Mouse (Mus musculus) spleen, postnatal 10 days (tissue): ENCODE measurements around the gene Plekha7.

Experiments used
- DNase-seq, 2 experiments: peaks; one replicate each; pipeline ENCODE4 v3.0.0; 2021 to 2022; ENCODE audit warnings: low spot score in 2 of 2

Plekha7 gene

DNA sequence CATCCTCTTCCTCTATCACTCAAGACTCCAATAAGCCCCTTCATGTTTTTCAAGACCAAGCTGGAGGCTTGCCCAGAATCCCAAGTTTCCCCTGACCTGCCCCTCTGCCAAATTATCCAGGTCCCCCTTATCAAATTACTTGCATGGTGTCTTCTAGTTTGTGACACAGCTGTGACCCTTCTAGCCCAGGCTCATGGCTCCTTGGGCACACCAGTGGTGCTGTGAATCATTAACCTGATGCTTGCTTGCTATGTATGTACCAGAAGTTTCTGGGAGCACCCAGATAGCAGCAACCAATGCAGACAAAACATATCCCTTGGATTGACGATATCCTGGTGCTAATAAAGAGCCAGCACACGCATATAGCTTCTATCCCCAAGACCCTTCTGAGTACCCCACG, 19.2 kb downstream of the Plekha7 start:
- DNase-seq: no peak

DNA sequence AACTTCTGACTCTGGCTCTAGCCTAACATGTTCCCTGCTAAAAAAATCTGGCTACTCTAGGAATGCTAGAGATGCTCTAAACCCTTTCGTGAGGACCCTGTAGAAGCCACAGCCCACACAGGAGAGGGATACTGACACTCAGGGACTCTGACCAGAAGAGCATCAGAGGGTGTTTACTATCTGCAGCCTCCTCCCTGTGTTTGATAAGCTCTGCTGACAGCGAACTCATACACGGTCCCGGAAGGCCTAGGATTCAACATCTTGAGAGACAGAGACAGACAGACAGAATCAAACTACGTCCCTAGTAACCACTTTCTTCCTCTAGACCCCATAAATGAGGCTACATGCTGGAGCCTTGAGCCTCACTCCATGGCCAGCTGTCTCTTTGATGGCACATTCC, 20.2 kb downstream of the Plekha7 start:
- no peak for DNase-seq

DNA sequence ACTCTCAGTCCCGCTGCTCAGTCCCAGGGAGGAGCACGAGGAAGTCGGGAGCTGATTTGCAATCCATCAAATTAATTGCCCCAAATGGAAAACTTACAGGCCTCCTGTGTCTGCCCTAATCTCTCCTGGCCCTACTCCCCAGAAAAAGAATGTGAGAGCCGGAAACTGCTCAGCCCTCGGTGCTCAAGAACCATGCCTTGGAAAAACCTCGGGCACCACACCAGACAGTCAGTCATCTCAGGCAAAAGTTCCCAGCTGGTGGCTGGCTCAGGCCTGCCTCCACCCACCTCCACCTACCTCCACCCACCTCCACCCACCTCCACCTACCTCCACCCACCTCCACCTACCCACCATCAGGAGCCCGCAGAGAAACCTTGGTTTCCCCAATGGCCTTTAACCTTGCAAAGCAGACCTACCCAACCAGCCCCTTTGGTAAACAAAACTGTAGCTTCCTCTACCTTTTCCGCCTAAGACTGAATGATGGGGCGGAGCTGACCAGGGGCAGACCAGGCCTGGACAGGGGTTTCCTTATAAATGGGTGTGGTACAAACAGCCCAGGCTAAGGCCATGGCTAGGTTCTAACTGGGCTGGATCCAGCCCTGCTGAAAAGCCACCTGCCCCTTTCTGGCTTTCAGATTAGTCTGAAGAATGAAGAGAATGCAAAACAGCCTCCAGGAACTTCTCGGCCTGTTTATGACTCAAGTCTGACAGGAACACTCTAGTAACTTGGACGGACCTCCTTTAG, 21.4 kb downstream of the Plekha7 start:
- no peak for DNase-seq

DNA sequence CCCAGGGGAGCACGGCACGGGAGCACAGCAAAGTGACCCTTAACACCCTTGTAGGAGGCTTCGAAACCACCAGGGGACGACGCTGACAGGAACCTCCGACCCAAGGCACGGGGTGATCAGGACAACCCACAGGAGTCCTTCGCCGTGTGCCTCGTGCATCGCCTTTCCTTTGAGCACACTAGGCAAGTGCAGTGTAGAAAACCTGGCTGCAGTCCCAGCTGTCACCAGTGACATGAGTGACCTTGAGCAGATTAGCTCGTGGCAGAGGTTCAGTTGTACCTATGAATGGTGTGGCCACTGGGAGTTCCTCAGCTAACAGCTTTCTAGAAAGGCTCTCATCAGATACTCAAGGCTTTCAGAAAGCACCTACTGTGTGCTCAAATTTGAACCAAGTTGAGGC, 22.0 kb downstream of the Plekha7 start:
- no peak for DNase-seq

DNA sequence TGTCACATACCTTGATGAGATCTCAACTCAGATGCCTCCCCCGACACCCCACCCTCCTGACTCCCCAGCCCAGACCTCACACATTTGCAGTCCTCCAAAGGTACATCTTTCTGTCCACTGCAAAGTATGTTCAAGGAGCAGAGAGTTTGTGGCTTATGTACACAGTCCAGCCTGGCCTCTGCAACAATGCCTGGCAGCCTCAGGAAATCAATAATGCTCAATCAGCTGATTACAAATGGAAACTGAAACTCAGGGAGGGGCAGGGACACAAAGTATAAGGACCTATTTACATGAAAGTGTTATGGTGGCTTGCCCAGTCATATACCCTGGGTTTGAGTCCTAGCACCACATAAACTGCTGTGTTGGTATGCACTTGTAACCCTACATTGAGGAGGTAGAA, 23.0 kb downstream of the Plekha7 start:
- no peak for DNase-seq

DNA sequence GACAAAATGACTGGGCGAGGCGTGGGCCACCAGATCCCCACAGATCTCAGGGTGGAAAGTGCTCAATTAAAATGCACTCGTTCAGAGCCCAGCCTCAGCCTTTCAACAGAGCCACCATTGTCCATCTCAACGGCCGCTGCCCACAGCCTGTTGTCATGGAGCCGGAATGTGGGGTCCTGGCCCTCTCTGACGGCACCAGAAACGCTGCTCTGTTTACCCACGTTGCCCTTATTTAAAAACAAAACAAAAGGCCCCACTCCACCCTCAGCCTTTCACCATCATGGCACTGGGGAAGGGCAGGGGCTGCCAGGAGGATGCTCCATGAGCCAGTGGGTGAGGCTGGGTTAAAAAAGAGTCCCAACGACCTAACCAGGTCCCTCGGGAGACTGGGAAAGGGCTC, 25.4 kb downstream of the Plekha7 start:
- no peak for DNase-seq

DNA sequence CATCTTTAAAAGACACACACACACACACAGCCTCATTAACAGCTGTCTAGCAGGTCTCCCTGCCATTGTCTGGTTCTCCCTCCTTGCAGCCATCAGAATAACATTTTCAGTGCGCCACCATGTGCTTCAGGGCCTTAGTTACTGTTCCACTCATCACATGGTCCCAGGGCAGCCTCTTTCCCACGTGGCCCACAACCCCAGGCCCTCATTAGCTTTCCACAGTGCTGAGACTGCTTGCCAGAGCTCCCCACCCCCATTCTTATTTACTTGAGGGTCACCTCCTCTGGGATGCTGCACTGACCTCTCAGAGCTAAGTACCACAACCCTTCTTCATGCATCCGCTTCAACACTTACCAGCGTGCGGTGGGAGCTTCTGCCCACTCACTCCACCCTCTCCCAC, 28.1 kb downstream of the Plekha7 start:
- DNase-seq: no peak

DNA sequence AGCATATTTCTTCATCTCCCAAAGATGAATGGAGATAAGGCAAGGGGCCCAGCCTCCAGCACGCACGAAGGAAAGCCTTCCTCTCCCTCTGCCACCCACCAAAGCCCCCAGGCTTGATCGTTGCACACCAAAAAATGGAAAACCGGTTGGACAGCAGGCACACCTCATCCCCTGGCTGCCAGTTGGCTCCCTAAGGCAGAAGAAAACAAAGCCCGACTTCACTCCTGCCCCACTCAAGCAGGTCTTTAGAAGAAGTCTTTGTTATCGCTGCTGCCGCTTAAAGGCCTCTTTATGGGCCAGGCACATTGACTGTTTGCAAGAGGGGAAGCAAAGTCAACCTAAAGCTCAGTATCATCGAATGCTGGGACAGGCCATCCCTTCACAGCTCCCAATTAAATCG, 29.9 kb downstream of the Plekha7 start:
- DNase-seq: no peak

DNA sequence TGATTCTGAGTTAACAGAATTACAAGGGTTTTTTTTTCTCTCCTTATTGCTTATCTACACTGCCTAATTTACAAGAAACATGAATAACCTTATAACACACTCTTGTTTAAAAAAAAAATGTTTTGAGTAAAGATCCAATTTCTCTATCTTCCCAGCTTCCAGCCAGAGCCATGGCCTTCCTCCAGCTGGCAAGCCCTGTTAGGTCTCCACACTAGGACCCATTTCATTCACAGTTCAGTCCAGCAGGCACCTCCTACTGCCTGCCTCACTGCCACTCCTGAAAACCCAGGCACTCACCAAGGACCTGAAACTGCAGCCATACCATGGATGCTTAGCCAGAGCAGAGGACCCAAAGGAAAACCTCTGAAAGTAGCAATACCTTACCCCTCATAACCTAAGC, 31.9 kb downstream of the Plekha7 start:
- no peak for DNase-seq

DNA sequence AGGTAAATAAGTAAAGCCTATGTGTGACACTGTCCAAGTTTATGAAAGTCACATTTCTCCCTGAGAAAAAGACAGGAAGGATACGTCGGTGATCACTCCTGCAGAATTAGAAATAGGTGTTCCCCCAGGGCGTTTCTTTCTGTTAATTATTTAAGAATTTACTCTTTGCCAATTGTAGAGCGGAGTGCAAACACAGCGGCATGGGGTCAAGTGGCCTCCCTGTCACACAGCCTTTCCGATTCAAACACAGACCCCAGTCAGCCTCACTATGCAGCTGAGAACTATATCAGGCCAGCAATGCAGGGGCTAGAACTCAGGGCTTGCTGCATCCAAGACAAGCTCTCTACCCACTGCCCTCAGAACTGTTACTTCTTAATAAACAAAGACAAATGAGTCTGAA, 35.1 kb downstream of the Plekha7 start:
- DNase-seq: no peak

DNA sequence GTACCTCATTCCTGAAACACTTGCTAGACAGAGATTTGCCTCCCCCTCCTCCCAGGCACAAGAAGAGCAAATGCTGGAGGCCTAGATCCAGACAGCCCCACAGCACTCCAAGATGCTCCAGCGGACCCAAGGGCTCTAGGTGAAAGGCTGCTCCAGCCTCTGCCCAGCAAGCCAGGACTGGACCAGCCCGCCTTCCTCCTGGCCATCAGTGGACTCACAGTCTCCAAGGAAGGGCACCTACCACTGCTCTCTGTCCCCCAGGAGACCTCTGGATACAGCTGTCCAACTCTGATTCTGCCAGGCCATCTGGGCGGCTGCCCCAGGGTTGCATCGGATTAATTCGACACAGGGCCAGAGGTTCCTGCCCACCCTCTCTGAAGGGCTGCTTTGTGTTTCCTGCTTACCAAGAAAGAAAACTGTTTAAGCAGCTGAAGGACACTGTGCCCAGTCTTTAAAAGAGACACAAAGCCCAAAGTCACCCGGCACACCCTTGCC, 38.6 kb downstream of the Plekha7 start:
- DNase-seq: no peak

DNA sequence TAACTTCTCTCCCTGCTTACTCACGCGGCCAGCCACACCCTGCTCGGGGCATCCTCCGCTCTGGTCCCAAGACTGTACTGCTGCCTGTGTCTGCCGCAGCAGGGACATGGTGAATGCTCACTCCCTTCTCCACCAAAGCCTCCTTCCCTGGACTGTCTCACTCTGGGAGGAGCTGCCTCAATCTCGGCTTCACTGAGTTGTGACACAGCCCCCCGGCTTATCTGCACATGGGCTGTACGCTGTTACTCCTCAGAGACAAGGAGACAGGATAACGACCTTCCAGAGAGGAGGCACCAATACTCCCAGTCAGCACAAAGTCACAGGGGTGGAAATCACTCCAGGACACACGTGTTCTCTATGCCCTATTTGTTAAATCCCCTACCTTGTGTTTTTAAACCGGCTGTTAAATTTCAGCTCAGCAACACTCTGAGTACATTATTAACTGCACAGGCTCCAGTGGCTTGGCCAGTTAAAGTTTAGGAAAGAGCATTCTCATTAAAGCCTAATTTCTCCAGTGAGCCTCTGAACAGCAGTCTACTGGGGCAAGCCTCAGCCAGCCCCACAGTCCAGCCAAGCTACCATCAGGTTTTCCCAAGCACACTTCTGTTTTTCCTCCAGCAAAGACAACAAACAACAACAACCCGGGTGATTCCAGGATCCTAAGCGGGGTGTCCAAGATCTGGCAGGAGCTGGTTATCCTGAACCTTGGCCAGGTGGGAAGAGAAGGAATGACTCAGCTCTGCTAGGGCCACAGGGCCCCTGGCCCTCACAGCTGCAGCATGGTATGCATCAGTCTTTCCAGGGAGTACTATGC, 39.9 kb downstream of the Plekha7 start:
- DNase-seq: no peak

DNA sequence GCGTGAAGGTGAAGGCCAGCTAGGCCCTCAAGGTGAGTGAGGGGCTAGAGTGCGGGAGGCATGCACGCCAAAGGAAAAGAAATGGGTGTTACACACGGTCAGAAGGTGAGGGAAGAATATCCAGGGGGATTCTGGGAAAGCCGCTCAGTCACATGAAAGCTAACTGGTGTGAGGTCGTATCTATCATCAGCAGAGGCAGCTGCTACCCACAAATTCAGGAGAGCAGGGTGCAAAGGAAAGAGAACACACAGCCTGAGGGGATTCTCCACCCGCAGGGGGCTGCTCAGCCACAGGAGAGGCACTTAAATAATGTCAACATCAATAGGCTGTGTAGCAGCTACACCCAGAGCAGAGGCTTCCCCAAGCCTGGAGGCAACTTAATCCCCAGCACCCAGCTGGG, 44.9 kb downstream of the Plekha7 start:
- no peak for DNase-seq

DNA sequence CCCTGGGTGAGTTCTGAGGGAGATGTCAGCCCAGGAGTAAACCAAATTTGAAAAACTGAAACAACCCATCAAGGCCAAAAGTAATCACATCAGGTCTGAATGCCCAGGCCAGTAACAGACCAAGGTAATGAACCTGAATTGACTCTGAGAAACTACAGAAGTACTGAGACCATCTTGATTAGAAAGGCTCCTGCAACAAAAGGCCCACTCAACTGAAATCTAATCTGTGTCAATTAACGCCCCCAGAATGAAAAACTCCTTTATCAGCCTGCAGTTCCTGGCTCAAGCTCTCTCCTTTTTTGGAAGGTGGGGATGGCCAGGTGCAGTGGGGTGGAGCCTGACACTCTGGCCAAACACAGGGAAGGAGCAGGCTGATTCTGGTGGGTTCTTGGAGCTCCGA, 45.7 kb downstream of the Plekha7 start:
- DNase-seq: no peak

DNA sequence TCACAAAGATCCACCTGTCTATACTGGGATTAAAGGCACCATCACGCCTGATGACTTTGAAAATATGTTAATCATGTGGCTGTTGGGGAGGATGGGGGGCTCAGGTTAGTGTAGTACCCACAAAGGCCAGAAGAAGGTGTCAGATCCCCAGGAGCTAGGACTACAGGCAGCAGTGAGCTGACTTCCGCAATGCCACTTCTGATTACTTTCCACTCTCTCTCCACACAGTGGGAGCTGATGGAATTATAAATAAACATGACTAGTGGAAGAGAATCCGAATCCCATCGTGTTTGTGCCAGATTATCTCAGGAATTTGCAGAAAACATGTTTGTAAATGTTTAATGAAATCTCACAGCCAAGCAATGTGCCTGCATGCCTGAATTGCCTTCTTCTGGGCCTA, 46.1 kb downstream of the Plekha7 start:
- peak in 1 of 2 experiments; percentile 25 for DNase-seq

DNA sequence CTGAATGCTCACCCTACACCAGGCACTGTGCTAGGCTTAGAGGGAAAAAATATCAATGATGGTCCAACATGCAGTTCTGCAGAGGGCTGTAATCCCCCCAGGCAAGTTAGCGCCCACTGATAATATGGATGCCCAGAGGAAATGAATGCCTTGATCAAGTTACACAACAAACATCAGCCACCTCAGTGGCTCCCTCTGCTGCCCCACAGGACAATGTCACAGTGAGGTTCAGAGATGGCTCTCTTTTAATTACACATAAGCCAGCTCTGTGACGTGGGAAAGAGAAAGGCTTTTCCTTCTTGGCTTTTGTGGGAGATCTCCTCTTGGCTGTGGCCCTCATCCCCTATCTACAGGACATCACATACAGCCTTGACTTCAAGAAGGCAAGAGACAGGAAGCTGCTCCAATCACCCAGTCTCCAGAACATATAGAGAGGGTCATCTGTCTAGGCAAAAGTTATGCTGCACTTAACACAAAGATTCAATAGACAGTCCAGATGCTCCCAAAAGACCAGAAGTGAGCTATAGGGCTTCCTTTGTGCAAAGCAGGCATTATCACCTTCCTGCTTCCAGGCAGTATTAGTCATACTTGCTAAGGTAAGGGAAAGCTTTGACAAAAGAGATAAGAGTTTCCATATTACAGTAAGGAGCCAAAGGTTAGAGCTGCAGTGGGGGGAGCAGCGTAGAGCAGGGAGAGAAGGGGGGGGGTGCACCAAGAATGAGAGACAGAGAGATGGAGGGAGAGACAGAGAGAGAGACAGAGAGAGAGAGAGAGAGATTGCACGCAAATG, 47.2 kb downstream of the Plekha7 start:
- DNase-seq: no peak

DNA sequence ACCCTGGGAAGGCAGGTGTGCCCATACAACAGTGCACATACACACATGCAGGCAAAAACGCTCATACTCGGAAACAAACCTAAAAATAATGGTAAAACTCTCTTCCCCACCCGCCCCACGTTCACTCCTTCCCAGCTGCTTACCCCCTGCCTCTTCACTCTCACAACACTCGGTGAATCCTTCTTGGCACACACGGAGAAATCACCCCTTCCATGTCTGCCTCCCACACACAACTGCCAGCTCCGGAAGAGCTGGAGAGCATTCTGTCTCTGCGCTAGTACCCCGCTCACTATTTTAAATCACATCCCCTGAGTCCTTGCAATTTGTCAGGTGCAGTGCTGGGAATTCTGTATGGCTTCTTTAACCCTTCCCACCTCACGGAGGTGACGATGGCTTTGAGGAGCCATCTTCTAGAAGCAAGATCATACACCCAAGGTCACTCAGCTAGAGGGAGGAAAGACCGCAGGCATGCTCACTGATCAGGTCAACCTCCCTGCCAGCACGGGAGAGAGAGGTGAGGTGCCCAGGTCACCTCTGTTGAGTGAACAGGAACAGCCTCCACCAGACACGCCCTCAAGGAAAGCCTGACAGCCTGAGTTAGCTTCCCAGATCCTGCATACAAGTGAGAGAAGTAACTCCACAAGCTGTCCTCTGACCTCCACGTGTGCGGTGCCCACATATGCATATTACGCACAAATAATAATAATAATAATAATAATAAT, 49.6 kb downstream of the Plekha7 start:
- DNase-seq: no peak

DNA sequence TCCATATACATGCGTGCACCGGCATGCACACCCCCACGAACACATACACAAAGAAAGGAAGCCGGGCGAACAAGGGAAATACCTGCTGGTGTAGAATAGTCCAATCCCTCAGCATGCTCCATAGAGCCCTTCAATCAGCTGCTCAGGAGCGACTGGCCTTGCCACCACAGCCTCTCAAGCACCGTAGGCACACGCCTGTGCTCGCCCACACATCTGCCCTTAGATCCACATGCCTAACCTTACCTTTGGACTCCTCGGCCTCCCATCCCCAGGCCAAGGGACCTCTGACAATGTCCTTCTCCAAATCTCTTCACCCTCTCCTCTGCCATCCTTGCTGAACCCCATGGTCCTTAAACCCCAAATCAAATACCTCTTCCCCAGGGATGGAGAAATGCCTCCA, 50.2 kb downstream of the Plekha7 start:
- no peak for DNase-seq

DNA sequence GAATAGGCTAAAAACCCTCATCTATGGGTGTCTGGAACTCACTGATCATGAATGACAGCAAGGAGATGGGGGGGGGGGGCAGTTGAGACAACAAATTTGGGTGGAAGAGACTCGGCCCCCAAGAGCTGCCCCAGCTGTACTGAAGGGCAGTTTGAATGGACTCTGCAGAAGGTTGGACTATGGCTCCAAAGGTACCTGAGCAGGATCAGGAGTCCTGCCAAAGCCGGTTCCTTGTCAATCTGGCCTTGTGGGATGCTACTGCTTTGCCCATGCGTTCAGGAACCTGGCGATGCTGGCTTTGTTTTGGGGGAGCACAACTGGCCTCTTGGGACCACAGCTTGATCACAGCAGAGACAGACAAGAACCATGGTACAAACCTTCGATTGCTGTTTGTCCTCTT, 52.5 kb downstream of the Plekha7 start:
- DNase-seq: no peak

DNA sequence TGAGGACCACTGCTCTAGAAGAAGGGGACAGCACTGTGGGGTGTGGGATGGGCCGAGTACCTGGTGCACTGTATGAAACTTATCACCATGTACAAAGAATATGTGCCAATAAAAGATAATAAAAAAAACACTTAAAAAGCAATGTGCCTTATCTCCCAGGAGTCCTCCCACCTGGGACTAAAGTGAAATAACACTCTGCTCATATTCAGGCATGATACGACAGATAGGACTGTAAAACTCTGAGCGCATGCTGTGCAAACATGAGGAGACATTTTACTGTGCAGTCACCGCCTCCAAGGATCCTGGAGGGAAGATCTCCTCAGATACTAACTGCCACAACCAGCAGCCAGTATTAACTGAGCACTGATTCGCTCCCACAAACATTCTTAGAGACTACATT, 53.5 kb downstream of the Plekha7 start:
- DNase-seq: no peak

DNA sequence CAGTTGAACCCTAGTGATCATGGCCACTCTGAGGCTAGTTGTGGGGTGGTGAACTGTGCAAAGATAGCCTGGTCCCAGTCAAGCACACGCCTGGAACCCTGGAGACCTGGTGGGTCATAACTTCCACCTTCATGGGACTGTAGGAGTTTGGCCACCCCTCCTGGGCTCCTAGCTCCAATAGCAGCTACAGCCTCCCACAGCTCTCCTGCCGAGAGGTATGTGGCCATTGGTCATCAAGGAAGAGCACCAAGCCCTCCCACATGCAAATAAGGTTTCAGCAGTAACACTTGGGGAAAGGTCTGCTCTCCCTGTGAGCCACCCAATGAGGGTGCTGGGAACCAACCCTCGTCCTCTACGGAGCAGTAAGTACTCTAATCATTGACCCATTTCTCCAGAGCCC, 55.7 kb downstream of the Plekha7 start:
- no peak for DNase-seq

DNA sequence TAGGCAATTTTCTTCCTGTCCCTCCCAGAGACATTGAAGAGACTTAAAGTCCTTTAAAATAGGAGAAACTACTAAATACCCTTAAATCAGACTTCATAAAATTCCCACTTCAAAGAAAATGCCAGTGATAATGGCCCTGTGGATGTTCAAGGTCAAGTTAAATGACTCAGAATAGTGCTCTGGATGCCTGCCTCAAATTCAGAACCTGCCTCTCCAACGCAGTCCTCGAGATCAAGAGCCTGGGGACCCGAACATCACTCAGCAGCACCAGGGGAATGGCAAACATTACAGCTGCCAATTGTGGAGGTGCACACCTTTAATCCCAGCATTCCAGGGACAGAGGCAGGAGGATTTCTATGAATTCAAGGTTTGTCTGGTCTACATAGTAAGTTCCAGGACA, 56.7 kb downstream of the Plekha7 start:
- DNase-seq: no peak
